Mouse (Mus musculus): ENCODE measurements at regions not wholly inside any gene's neighbourhood (a gene's known extent, or its start where the extent isn't known, plus 50 kb on each side); places are given as distances from the start of the nearest gene placed in this dataset.
"Not testable (repeated sequence)": the region's sequence is repeated elsewhere in the genome, so short reads cannot be mapped to it uniquely, and the experiment has no call there.

DNA sequence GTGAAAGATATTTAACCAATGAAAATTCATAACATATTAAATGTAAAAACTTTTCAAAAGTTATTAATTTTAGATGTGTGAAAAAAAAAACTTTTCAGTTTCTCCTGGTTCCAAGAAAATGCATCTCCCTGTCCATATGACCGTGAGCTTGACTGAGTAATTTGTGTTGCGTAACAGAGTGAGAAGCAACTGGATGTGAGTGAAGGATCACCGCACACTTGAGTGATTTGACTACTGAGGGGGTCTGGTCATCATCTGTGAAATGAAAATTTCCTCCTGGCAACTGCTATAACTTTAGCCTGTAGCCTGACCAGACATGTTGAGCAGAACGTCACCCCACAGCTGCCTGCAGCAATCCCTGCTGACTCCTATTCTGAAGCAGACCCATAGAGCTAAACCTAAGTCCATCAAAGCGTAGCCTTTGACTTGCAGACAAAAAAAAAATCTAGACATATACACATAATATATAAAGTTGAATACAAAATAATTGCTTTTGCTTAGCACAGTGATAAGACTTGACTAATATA, 461.2 kb downstream of the Brinp3 start:
- intact Hi-C loops (cut with DNase I): no loop called here

DNA sequence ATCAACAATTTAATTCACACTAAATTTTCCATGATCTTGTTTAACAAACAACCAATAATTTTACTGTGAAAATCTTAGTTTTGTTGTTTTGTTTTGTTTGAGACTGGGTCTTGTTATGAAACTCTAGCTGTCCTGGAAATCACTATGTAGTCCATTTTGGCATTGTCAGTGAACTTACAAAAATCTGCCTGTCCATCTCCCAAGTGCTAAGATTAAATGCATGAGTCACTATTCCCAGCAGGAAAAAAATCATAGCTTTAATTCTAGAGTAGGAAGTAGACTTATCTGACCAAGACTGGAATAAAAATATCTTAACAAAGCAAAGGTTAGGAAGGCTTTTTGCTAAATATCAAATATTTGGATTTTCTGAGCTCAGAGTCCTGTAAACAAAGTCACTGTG, 461.8 kb downstream of the Brinp3 start:
- no peak for DNase-seq (ENCODE audit: extremely low spot score in 1 of 2, low spot score in 2 of 2)
- intact Hi-C loops (cut with DNase I): no loop called here

More for the DNA sequence above, 461.2 kb downstream of the Brinp3 start:
- no peak for DNase-seq (ENCODE audit: extremely low spot score in 1 of 2, low spot score in 2 of 2)

DNA sequence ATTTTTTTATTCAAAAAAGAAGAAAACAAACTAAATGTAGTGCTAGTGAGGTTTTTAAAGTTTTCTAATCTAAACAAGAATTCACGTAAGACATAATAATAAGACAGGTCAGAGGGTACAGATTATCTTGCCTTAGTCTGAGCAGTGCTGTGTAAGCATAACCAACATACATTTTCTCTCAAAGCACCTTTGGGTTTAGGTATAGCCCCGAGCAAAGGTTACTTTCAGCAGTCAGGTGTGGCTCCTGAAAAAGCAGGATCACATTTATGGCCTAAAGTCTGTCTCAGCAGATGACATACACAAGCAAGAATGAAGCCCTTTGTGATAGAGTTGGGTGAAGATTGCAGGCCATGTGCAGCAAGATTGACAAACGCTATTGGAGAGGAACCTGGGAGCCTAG, 465.9 kb downstream of the Brinp3 start:
- intact Hi-C loops (cut with DNase I): no loop called here
- DNase-seq (ENCODE audit: extremely low spot score in 1 of 2, low spot score in 2 of 2): no peak

DNA sequence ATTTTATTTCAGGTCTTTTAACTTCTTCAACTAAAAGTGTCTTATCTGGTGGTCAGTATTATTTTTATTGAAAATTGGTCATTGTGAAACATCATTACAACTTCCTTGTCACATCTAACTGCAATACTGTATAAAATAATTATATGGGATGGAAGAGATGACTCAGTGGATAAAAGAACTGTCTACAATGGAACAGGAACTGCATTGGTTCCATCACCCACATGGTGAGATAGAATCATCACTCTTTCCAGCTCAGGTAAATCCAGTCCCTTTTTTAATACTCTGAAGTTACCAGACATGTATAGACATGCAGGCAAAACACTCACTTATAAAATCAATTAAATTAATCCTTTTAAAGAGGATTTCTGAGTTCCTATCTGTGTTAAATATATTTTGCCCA, 473.0 kb downstream of the Brinp3 start:
- intact Hi-C loops (cut with DNase I): no loop called here
- no peak for DNase-seq (ENCODE audit: extremely low spot score in 1 of 2, low spot score in 2 of 2)

DNA sequence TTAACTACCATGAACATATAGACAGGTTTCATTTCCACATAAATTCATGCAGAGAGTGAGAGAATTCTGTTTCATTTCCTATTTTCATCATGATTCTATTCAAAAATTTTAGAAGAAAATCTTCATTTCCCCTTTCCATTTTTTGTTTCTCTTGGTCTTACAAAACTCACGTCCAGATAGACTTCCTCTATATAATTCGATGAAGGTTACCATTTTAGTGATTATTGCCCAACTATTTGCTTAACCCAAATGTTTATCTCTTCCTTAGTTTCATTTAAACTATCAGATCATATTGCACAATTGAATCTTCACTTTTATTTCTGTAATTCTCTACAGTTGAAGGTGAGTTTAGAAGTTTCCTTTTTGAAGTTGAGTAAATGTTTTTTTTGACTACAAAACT, 473.4 kb downstream of the Brinp3 start:
- intact Hi-C loops (cut with DNase I): no loop called here
- no peak for DNase-seq (ENCODE audit: extremely low spot score in 1 of 2, low spot score in 2 of 2)

DNA sequence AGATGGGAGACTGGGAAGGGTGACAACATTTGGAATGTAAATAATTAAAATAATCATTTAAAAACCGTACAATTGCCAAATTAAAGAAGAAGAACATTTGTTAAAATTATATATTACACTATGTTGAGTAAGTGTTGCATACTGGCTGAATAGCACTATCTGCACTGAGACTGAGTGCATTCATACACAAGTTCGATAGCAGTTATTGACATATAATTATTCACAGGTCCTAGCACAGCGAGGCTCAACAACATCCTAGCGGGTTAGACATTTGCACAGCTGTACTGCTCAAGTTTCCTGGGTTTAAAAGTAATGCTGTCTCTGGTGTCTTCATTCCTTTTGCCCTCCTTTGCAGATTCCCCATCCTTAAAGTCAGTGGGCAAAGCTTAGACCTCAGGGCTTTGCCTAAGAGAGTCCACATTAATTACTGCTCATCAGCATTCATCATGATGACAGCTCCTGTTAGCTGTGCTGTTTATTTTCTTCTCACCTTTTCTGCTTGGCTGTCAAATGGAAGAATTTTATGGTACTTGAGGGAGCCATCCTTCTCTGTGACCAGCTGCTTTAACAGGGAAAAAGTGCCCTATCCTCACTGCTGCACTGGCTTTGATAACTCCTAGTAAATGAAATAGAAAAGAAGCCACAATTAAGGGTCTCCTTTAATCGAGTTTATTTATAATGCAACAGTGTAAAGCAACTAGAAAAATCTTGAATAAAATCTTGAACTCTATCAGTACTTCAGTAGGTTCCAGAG, 489.1 kb downstream of the Brinp3 start:
- intact Hi-C loops (cut with DNase I): no loop called here
- DNase-seq (ENCODE audit: extremely low spot score in 1 of 2, low spot score in 2 of 2): no peak

DNA sequence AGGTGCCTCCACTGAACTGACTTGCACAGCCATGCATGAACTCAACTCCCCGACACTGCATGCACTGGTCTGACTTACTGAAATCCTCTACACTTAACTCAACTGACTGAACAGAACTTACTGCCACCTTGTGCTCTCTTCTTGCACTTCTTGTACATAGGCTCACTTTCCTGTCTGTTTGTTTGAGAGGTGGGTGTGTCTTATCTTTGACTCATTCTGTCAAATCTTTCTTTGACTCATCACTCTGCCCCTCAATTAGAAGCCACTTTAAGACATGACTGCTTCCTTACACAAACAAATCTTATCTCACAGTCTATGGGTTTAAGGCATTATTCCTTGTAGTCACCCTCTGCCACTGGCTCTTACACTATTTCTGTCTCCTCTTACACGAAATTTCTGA, 505.5 kb downstream of the Brinp3 start:
- intact Hi-C loops (cut with DNase I): no loop called here
- DNase-seq (ENCODE audit: extremely low spot score in 1 of 2, low spot score in 2 of 2): no peak

DNA sequence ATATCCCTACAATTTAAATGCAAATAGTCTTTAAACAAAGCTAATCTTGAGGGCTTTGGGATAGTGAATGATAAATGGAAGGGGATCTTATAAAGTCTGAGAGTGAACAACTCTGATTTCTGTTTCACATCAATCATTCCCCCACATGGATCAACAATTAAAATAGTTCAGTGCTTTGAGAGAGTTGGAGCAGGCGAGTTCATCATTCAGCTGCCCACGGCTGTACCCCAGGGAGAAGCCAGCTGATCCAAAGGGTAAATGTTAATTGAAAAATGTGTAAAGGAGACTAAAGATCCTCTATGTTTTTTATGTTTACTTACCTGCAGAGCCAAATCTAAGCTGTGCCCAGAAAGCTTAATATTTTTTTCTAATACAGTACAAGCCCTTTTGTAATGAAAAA, 553.2 kb downstream of the Brinp3 start:
- intact Hi-C loops (cut with DNase I): no loop called here

DNA sequence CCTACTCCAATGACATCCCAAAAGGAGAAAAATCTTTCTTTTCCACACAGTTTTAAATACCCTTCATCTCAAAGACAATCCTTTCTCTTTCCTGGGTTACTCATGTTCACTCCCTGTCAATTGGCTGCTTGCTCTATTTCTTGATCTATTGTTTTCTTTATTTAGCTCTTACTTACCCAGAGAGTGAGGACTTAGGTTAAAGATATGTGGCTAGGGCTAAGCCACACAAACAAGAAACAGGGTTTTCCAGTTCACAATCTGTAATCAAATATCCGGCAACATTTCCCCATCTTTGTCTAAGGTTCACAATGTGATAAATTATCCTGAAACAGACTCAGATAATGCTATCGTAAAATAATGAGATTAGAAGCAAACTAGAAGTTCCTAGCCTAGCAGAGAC, 563.9 kb downstream of the Brinp3 start:
- intact Hi-C loops (cut with DNase I): no loop called here
- DNase-seq (ENCODE audit: extremely low spot score in 1 of 2, low spot score in 2 of 2): no peak

More for the DNA sequence above, 553.2 kb downstream of the Brinp3 start:
- DNase-seq (ENCODE audit: extremely low spot score in 1 of 2, low spot score in 2 of 2): no peak

DNA sequence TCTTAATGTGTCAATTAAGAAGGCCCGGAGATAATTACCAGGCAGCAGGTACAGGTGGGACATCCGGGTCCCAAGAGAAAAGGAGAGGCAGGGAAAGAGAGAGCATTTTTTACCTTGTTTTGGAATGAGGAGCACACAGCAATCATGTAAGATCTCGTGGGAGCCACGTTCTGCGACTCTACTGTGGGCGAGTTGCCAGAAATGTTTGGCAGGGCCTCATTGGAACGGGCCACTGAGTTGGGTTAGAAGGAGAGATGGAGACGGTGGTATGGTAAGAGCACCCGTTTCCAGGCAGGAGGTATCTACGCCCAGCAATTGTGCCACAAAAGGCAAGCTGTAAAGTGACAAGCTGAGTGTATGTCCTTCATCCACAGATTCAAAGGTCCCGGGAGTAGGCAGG, 579.6 kb downstream of the Brinp3 start:
- no peak for DNase-seq (ENCODE audit: extremely low spot score in 1 of 2, low spot score in 2 of 2)
- intact Hi-C loops (cut with DNase I): no loop called here

DNA sequence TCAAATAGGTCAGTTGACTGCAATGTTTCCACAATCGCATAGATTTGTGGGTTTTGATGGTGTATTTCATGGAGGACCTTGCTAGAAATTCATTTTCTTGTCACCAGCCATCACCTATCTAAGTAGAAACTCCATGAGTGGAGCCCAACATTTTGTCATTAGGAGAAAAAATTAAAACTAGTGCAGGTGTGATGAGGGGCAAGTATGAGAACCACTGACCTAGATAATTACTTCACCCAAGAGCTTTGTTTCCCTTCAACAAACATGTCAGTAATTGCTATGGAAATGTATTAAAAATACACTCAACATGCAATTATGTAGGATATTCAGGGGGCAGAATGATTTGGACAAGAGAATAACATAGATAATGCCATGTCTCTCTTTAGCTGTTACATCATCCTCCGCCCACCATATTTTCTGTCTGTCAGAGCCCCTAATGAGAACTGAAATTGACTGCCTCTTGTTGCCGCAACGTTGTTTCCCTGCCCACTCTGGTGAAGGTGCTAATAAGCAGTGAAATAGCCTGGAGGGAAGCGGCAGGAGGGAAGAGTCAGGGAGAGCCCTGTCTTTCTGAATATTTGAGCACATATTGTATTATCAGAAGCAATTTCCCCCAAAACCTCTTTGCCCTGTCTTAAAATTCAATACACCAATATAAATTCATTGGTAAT, 589.7 kb downstream of the Brinp3 start:
- intact Hi-C loops (cut with DNase I): no loop called here

DNA sequence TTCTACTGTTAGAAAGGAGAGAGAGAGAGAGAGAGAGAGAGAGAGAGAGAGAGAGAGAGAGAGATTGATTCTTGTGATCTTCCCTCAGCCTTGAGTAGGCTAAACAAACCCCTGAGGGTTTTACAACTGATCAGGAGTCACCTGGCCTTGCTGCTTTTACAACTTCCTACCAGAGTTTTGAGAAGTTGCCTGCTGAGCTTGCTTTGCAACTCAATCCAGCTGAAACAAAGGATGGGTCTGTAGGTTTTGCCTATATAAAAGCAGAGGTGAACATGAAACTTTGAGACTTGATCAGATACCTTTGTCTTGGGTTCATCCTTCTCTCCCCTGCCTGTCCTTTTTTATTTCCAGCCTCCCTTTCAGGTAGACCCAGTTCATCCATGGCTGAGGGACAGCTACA, 631.0 kb downstream of the Brinp3 start:
- DNase-seq (ENCODE audit: extremely low spot score in 1 of 2, low spot score in 2 of 2): no peak
- intact Hi-C loops (cut with DNase I): no loop called here

More for the DNA sequence above, 589.7 kb downstream of the Brinp3 start:
- no peak for DNase-seq (ENCODE audit: extremely low spot score in 1 of 2, low spot score in 2 of 2)

DNA sequence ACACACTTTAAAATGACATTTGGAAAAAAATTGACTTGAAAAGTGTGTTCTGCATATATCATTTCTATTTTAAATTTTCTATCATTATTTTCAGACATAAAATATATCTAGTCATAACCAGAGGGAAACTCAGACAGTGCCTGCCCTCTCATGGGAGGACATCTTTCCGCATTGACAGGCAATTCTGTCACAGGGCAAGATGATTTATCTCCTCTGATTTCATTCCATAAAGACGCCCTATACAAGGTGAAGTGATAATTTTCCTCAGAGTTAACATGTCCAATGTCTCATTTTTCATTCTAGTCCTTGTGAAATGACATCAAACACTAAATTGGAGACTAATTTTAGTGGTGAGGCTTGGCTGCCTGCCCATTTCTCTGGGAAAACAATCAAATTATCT, 643.6 kb downstream of the Brinp3 start:
- intact Hi-C loops (cut with DNase I): no loop called here
- DNase-seq (ENCODE audit: extremely low spot score in 1 of 2, low spot score in 2 of 2): peak in 1 of 2 experiments; percentile 18

DNA sequence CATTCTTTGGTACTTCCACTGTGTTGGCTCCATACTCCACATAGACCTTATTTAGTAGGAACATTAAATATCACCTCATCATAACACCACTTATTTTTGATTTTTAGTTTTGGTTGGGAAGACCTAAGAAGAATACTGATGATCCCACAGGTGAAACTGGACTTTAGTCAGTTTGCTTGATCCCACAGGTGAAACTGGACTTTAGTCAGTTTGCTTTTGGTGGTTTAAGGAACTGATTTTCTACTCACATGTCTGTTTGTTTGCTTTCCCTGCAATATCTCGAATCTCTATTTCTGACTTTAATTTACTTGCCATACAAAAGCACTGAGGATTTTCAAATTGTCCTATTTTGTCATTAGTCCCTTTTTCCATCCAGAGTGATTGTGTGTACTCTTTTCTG, 680.8 kb downstream of the Brinp3 start:
- no peak for DNase-seq (ENCODE audit: extremely low spot score in 1 of 2, low spot score in 2 of 2)
- intact Hi-C loops (cut with DNase I): no loop called here

DNA sequence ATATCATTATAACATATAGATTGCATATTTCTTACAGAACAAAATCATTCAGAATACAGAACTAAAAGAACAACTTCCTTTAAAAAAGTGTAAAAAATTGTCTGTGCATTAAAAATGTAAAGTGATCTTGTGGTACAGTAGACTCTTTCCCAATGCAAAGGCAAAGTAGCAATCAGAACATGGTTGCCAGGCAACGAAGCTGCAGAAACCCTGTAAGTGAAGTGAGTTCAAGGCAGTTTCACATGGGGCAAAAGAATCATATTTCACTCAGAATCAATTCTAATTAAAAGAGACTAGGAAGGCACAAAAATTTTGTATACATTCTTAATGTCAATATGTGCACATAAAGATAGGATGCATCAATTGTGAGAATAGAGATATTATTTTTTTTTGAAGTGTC, 692.2 kb downstream of the Brinp3 start:
- DNase-seq (ENCODE audit: extremely low spot score in 1 of 2, low spot score in 2 of 2): peak in 1 of 2 experiments; percentile 5
- intact Hi-C loops (cut with DNase I): no loop called here

DNA sequence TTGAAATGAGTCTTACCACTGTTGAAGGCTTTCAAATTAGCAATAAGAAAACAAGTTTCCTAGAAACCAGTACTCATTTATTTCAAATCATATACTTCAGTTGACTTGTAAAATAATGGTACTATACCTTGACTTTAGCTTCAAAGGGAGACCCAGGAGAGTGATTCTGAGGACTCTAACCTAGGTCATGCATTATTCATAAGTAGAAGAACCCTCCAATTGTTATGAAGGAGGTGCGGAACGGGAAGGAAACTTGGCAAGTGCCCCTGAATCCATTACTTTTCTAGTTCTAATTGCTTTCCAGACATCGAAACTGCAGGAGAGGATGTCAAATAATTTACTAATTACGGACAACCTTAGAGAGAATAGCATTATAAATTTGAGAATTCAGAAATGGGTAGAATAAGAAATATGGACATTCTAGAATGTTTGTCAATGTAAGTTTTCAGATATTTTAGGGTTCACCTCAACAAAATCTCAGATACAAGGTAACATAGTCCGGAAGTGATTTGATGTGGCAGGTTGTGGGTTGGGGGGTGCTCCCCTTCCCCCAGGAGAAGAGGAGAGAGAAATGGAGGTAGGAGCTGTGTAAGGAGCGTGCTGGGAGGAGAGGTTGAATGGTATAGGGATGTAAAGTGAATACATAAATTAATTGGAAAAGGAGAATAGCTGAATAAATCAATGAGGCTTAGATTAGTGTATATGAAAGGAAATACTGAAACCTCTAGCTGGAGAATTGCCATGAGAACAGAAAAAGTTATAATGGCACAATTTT, 692.9 kb downstream of the Brinp3 start:
- no peak for DNase-seq (ENCODE audit: extremely low spot score in 1 of 2, low spot score in 2 of 2)

DNA sequence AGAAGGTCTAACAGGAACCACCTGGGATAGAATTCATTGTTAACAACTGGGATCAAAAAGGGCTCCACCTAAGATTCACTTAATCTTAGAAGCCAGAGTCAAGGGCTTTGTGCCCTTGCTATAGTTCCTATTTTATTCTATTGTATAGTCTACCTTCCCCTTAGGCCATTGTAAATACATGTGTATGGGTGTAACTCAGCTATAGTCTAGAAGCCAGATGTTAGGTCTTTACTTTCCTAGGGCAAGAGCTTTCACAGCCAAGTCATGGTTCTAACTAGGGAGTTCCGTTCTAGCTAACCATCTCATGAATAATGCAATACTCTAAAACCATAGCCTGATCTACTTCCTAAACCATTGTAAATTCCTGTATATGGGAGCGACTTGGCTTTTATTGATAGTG, 705.4 kb downstream of the Brinp3 start:
- intact Hi-C loops (cut with DNase I); DNase-seq (ENCODE audit: extremely low spot score in 1 of 2, low spot score in 2 of 2): not testable (repeated sequence)

More for the DNA sequence above, 692.9 kb downstream of the Brinp3 start:
- intact Hi-C loops (cut with DNase I): no loop called here

DNA sequence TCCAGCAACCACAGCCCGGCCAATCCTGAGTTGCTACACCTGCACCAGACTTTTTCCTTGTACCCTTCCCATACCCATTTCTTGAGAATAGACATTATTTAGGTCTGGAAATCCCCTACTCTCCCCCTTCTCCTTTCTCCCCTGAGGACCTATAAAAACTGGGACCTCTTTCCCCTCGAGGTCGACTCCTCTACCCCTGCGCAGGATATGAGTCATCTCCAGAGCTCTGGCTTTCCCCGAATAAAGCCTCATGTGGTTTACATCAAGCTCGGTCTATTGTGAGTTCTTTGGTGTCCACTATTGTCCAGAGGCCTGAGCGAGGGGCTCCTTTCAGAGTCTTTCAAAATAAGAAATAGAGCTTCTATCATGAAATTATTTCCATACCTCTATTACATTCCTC, 720.3 kb downstream of the Brinp3 start:
- intact Hi-C loops (cut with DNase I); DNase-seq (ENCODE audit: extremely low spot score in 1 of 2, low spot score in 2 of 2): not testable (repeated sequence)

DNA sequence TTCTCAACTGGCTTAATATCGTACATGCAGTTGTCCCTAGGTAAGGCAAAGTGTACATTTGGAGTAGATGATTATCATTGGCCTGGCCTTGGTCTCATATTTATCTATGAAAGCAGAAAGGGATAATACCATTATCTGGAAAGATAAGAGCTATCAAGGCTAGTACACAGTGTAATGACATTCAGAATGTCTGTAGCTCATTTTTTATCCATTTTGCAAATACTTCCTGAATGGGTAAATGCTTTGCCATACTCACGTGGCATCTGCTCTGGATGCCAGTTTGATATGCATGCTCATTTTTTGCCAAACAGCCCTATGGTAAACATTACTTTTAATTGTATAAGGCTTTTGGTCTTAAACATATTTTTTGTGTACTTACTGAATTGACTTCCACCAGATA, 723.4 kb downstream of the Brinp3 start:
- intact Hi-C loops (cut with DNase I): no loop called here
- no peak for DNase-seq (ENCODE audit: extremely low spot score in 1 of 2, low spot score in 2 of 2)

DNA sequence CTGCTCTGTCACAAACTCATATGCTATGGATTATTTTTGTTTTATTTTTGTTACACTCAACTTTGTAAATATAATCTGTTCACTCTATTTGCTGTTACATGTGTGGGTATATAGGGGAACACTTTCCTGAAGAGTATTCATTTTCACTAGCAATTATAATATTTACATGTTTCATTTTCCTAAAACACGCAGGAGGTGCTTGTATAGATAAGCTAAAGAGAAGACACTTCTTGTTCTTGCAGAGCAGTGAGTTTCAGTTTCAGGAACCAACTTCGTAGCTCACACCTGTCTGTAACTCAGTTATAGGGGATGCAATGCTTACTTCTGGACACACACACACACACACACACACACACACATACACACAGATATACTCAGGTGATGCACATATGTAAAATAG, 724.9 kb downstream of the Brinp3 start:
- DNase-seq (ENCODE audit: extremely low spot score in 1 of 2, low spot score in 2 of 2): no peak
- intact Hi-C loops (cut with DNase I): no loop called here
